Mouse (Mus musculus) embryonic facial prominence, embryonic 13.5 days (tissue): ENCODE results near the gene Gm281. TPM values are rescaled to one million over a fixed set of nuclear protein-coding genes. Genes with fewer than 3 reads are reported as not detected.

ENCODE experiments used
- ATAC-seq: fragments of 200-750 bp; cut with Nextera tagmentation; 2 replicates; pipeline ENCODE4 v1.8.0; 2017; ENCODE audit warnings: low read depth; ENCODE audit not compliant: insufficient number of reproducible peaks, insufficient read depth, low FRiP score, low TSS enrichment
- H3K27ac ChIP-seq: fragments of 300-500 bp; sonication (generic); 2 replicates; pipeline ENCODE4 v1.5.1; 2015; ENCODE audit warnings: moderate library complexity, mild to moderate bottlenecking, inconsistent platforms
- H3K27me3 ChIP-seq: fragments of 300-500 bp; sonication (generic); 2 replicates; pipeline ENCODE4 v1.6.1; 2015; ENCODE audit warnings: mild to moderate bottlenecking, inconsistent platforms
- H3K36me3 ChIP-seq: fragments of 300-500 bp; sonication (generic); 2 replicates; pipeline ENCODE4 v1.6.1; 2015; ENCODE audit warnings: mild to moderate bottlenecking, inconsistent platforms
- H3K4me1 ChIP-seq: fragments of 300-500 bp; sonication (generic); 2 replicates; pipeline ENCODE4 v1.6.1; 2015; ENCODE audit warnings: inconsistent platforms
- H3K4me2 ChIP-seq: fragments of 300-500 bp; sonication (generic); 2 replicates; pipeline ENCODE4 v1.6.1; 2015; ENCODE audit warnings: moderate library complexity, mild to moderate bottlenecking, inconsistent platforms
- H3K4me3 ChIP-seq: fragments of 300-500 bp; sonication (generic); 2 replicates; pipeline ENCODE4 v1.5.1; 2015; ENCODE audit warnings: mild to moderate bottlenecking, inconsistent platforms
- H3K9ac ChIP-seq: fragments of 300-500 bp; sonication (generic); 2 replicates; pipeline ENCODE4 v1.6.1; 2015; ENCODE audit warnings: mild to moderate bottlenecking, inconsistent platforms
- H3K9me3 ChIP-seq: fragments of 300-500 bp; sonication (generic); 2 replicates; pipeline ENCODE4 v1.6.1; 2016; ENCODE audit warnings: inconsistent platforms
- WGBS: fragments of 180-500 bp; shearing (Covaris S2); methylation state at CpG from one replicate; pipeline ENCODE4 v1.1.7; 2015; ENCODE audit warnings: mixed read lengths; 5-methylcytosine and 5-hydroxymethylcytosine counted together
- microRNA-seq: library from miRNA; unstranded; fragments of <30 nt; microRNA quantifications from one replicate; pipeline ENCODE4, GENCODE M21; 2016
- polyA plus RNA-seq: library from polyadenylated mRNA; unstranded; fragments of >200 nt; fragmentation: Nextera tagmentation; extraction: Ambion mirVana; gene quantifications from 2 replicates; pipeline ENCODE4 v1.2.1, GENCODE M21; 2015

Gene Gm281
- polyA plus RNA-seq, 1 experiment from 2014 or later, result not detected

GRCm38 (mm10) chr14:13790446-13790845 is 123.8 kb downstream of the Gm281 start:
- no peaks in the 10 kb centered on the region for H3K27me3 ChIP-seq
- H3K4me3 ChIP-seq, result no peak overlapping the region
- no peak overlapping the region for H3K9ac ChIP-seq
- H3K27ac ChIP-seq, result no peak overlapping the region
- ATAC-seq, result no peak
- 17% methylated on average over 1 of the region's 1 CpGs for WGBS
- no peaks in the 10 kb centered on the region for H3K9me3 ChIP-seq
- H3K4me2 ChIP-seq, result no peak overlapping the region
- no peaks in the 10 kb centered on the region for H3K4me1 ChIP-seq
- no peaks in the 10 kb centered on the region for H3K36me3 ChIP-seq

- ATAC-seq, result no peak
- no peak overlapping the region for H3K9ac ChIP-seq
- 11% methylated on average over 1 of the region's 1 CpGs for WGBS
- H3K4me2 ChIP-seq, result no peak overlapping the region
- no peak overlapping the region for H3K27ac ChIP-seq
- H3K4me3 ChIP-seq, result no peak overlapping the region
- H3K27me3 ChIP-seq, result no peaks in the 10 kb centered on the region
- no peaks in the 10 kb centered on the region for H3K4me1 ChIP-seq
- no peaks in the 10 kb centered on the region for H3K9me3 ChIP-seq
- H3K36me3 ChIP-seq, result no peaks in the 10 kb centered on the region
Observed at GRCm38 (mm10) chr14:13790001-13790400, 124.3 kb downstream of the Gm281 start.

- no peak overlapping the region for H3K4me3 ChIP-seq
- no peak overlapping the region for H3K27ac ChIP-seq
- no peak for ATAC-seq
- H3K9ac ChIP-seq, result no peak overlapping the region
- no peaks in the 10 kb centered on the region for H3K4me1 ChIP-seq
- no peak overlapping the region for H3K4me2 ChIP-seq
- no peaks in the 10 kb centered on the region for H3K27me3 ChIP-seq
- H3K36me3 ChIP-seq, result no peaks in the 10 kb centered on the region
- 40% methylated on average over 4 of the region's 4 CpGs for WGBS
- no peaks in the 10 kb centered on the region for H3K9me3 ChIP-seq
Observed at GRCm38 (mm10) chr14:13782970-13783369, 131.3 kb downstream of the Gm281 start.

DNA sequence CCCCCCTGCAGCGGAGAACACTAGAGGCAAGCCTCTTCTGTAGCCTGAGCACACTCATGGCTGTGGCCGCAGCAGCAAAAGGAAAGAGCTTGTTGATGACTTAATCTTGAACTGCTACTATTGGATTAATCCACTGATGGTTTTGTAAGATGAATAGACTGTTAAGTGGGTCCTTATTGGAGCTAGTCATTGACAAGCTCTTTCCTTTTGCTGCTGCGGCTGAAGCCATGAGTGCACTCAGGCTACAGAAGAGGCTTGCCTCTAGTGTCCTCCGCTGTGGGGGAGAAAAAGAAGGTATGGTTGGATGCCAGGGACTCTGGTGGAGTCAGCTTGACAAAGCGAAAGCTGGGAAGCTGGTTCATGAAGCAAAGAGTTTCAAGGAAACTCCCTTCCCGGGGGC is 135.9 kb downstream of the Gm281 start:
- WGBS, result 65% methylated on average over 5 of the region's 6 CpGs
- H3K4me1 ChIP-seq, result no peaks in the 10 kb centered on the region
- no peaks in the 10 kb centered on the region for H3K36me3 ChIP-seq
- no peaks in the 10 kb centered on the region for H3K27me3 ChIP-seq
- no peak for ATAC-seq
- H3K4me3 ChIP-seq, result no peak overlapping the region
- no peak overlapping the region for H3K4me2 ChIP-seq
- no peak overlapping the region for H3K27ac ChIP-seq
- H3K9me3 ChIP-seq, result no peaks in the 10 kb centered on the region
- H3K9ac ChIP-seq, result no peak overlapping the region

- no peak overlapping the region for H3K9ac ChIP-seq
- H3K4me1 ChIP-seq, result peaks cover 12% of the 10 kb centered on the region
- H3K27me3 ChIP-seq, result no peaks in the 10 kb centered on the region
- H3K4me2 ChIP-seq, result no peak overlapping the region
- WGBS, result 72% methylated on average over 2 of the region's 2 CpGs
- H3K4me3 ChIP-seq, result no peak overlapping the region
- no peak for ATAC-seq
- H3K27ac ChIP-seq, result peak overlapping the region; percentile 48; the same call in 1 of the 2 replicates
- H3K36me3 ChIP-seq, result no peaks in the 10 kb centered on the region
- no peaks in the 10 kb centered on the region for H3K9me3 ChIP-seq
Observed at GRCm38 (mm10) chr14:13771163-13771562, 143.1 kb downstream of the Gm281 start.

DNA sequence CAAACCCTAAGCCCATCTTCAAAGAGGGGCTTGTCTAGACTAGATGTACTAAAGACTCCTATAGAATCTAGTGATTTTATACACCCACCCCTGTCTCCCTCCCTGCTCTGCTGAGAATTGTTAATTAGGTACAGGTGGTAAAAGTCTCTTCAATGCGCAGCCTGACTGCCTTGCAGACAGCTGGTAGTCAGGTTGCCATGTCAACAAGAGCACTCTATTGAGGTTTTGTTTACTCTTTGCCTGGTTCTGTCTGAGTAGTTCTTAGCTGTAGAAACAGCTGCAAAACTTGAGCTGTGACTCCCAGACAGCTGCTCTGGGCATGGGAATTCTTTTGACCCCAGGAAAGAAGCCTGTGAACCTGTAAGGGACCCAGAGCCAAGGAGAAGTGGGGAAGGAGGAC is 143.6 kb downstream of the Gm281 start:
- no peaks in the 10 kb centered on the region for H3K27me3 ChIP-seq
- H3K4me1 ChIP-seq, result peaks cover 12% of the 10 kb centered on the region
- H3K4me3 ChIP-seq, result no peak overlapping the region
- H3K4me2 ChIP-seq, result no peak overlapping the region
- H3K9me3 ChIP-seq, result no peaks in the 10 kb centered on the region
- ATAC-seq, result peak; percentile 69
- 0% methylated on average over 1 of the region's 1 CpGs for WGBS
- no peak overlapping the region for H3K9ac ChIP-seq
- peak overlapping the region; percentile 48; the same call in 1 of the 2 replicates for H3K27ac ChIP-seq
- H3K36me3 ChIP-seq, result no peaks in the 10 kb centered on the region

Small RNA genes lying within 50 kb of the gene (microRNA-seq; reads per million reads assigned to microRNA genes)
- not detected for gene Gm27506

Other genes with a start within 250 kb of the Gm281 start
- gene Sntn, start 243.6 kb downstream of the Gm281 start, polyA plus RNA-seq, result not detected in 2 replicates
- gene Atxn7, start 47.0 kb upstream of the Gm281 start, polyA plus RNA-seq, result 5.0 and 5.6 TPM in 2 replicates
- 200 and 231 TPM in 2 replicates for gene Thoc7, start 47.4 kb upstream of the Gm281 start, polyA plus RNA-seq
- 254 and 256 TPM in 2 replicates for gene Psmd6, start 206.5 kb upstream of the Gm281 start, polyA plus RNA-seq